Comparison of ENCODE assay signal across 12 mouse cellular contexts in the genomic region with DNA sequence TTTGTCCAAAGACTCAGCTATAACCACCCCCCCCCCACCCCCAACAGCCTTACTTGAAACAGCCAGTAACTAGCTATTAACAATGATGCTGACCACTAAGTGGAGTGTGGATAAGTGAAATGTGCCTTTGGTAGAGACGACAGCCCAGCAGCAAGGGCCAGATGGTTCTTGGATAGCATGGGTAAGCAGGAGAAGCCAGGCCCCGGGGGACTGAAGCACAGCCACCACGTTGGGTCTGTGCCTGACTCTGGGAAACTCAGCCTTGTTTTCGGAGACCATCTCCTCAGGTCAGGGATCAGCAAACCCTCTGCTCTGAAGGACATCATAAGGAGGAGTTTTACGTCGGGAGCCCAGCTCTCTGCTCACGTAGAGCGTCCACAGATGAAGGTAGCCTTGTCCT.
"Had no signal": no experiment of that assay in that cellular context is flagged by ENCODE, and none has a peak within 500 bp of the region (broad histone marks: within the 10 kb centered on the region; RNA-seq: fewer than 3 reads in every experiment).

No protein-coding gene starts in this region.

- DNase-seq: lung, adult 18-20 months; lung, embryonic 14.5 days; lung, postnatal 10 days; lung, postnatal 4 days; retina, postnatal 1 day; right cerebral cortex, adult 18-20 months; right cerebral cortex, postnatal 25 days; right cerebral cortex, postnatal 4 days; spleen, adult 18-20 months; thymus, adult 18-20 months; thymus, postnatal 14 days; thymus, postnatal 36 days had no signal
